Mouse (Mus musculus) forebrain, postnatal 0 days (tissue): ENCODE results near the gene Cblb. TPM values are rescaled to one million over a fixed set of nuclear protein-coding genes. Genes with fewer than 3 reads are reported as not detected.
A peak's percentile ranks its signal among the peaks of the same experiment; 100 is the strongest.

Experiments used
- ATAC-seq: fragments of 200-750 bp; cut with Nextera tagmentation; 2 replicates; pipeline ENCODE4 v1.8.0; 2017; ENCODE audit warnings: mild to moderate bottlenecking, moderate library complexity
- DNase-seq: peaks from one replicate; pipeline ENCODE4 v3.0.0-alpha.2; 2015
- H3K27ac ChIP-seq: fragments of 300-500 bp; sonication (generic); 2 replicates; pipeline ENCODE4 v1.5.1; 2014; ENCODE audit warnings: low read depth, mild to moderate bottlenecking, antibody characterized with exemption, low read length, moderate library complexity, mixed read lengths
- H3K27me3 ChIP-seq: fragments of 300-500 bp; sonication (generic); 2 replicates; pipeline ENCODE4 v1.6.1; 2014; ENCODE audit warnings: mild to moderate bottlenecking, low read length, mixed read lengths; ENCODE audit not compliant: insufficient read depth
- H3K36me3 ChIP-seq: fragments of 300-500 bp; sonication (generic); 2 replicates; pipeline ENCODE4 v1.6.1; 2014; ENCODE audit warnings: mild to moderate bottlenecking, moderate library complexity; ENCODE audit not compliant: insufficient read depth
- H3K4me1 ChIP-seq: fragments of 300-500 bp; sonication (generic); 2 replicates; pipeline ENCODE4 v1.6.1; 2014; ENCODE audit warnings: antibody characterized with exemption; ENCODE audit not compliant: insufficient read depth
- H3K4me2 ChIP-seq: fragments of 300-500 bp; sonication (generic); 2 replicates; pipeline ENCODE4 v1.6.1; 2014; ENCODE audit warnings: low read depth, mild to moderate bottlenecking, moderate library complexity
- H3K4me3 ChIP-seq: fragments of 300-500 bp; sonication (generic); 2 replicates; pipeline ENCODE4 v1.5.1; 2014; ENCODE audit warnings: low read depth, low read length, mixed read lengths
- H3K9ac ChIP-seq: fragments of 300-500 bp; sonication (generic); 2 replicates; pipeline ENCODE4 v1.6.1; 2014; ENCODE audit warnings: mild to moderate bottlenecking
- H3K9me3 ChIP-seq: fragments of 300-500 bp; sonication (generic); 2 replicates; pipeline ENCODE4 v1.6.1; 2016; ENCODE audit warnings: low read length
- CTCF ChIP-seq: sonication (generic); IDR thresholded peaks from 2 replicates; pipeline ENCODE4 v1.5.1; 2016; ENCODE audit warnings: antibody characterized with exemption, control low read depth, low read depth
- WGBS: fragments of 180-500 bp; shearing (Covaris S2); extraction: QIAGEN DNeasy Blood & Tissue Kit; methylation state at CpG from one replicate; pipeline ENCODE4 v1.1.7; 2014; 5-methylcytosine and 5-hydroxymethylcytosine counted together
- polyA plus RNA-seq: library from polyadenylated mRNA; unstranded; fragments of >200 nt; fragmentation: Nextera tagmentation; extraction: Ambion mirVana; gene quantifications from 2 replicates; pipeline ENCODE4 v1.2.1, GENCODE M21; 2015
- total RNA-seq: library from RNA; depleted of rRNA; stranded (reverse); fragments of >200 nt; gene quantifications from 2 replicates; pipeline ENCODE4 v1.2.3, GENCODE M21; 2014; rRNA removed

Cblb gene
- total RNA-seq (12.0 and 14.5 TPM in 2 replicates), polyA plus RNA-seq (6.5 TPM in 2 replicates)

GRCm38 (mm10) chr16:52031091-52031689, at the start of gene Cblb:
Gene Cblb, plus strand, starts transcription at chr16:52031225.
- peak; percentile 99 for ATAC-seq
- H3K4me1 ChIP-seq: peaks cover 15% of the 10 kb centered on the region
- peak; percentile 98 for DNase-seq
- H3K36me3 ChIP-seq: no peaks in the 10 kb centered on the region
- H3K27ac ChIP-seq: peak within 1 kb of the TSS; percentile 94
- WGBS: under 1% methylated on average over 38 of the region's 38 CpGs
- H3K9ac ChIP-seq: peak within 1 kb of the TSS; percentile 92
- H3K27me3 ChIP-seq: no peaks in the 10 kb centered on the region
- H3K4me3 ChIP-seq: peak within 1 kb of the TSS; percentile 96
- TF ChIP-seq CTCF: peak; percentile 31; the same call in 1 of the 2 replicates
- H3K9me3 ChIP-seq: no peaks in the 10 kb centered on the region
- H3K4me2 ChIP-seq: peak within 1 kb of the TSS; percentile 60

GRCm38 (mm10) chr16:51985436-51985835, 45.6 kb upstream of the Cblb start:
- H3K4me3 ChIP-seq: no peak overlapping the region
- 58% methylated on average over 8 of the region's 8 CpGs for WGBS
- H3K27ac ChIP-seq: no peak overlapping the region
- no peaks in the 10 kb centered on the region for H3K9me3 ChIP-seq
- H3K4me2 ChIP-seq: no peak overlapping the region
- ATAC-seq (no peak), DNase-seq (no peak)
- no peaks in the 10 kb centered on the region for H3K36me3 ChIP-seq
- TF ChIP-seq CTCF: no peak
- no peaks in the 10 kb centered on the region for H3K27me3 ChIP-seq
- H3K4me1 ChIP-seq: no peaks in the 10 kb centered on the region
- H3K9ac ChIP-seq: no peak overlapping the region

GRCm38 (mm10) chr16:51986207-51986606, 44.8 kb upstream of the Cblb start:
- Histone ChIP-seq H3K27ac (no peak overlapping the region), H3K27me3 (no peaks in the 10 kb centered on the region), H3K36me3 (no peaks in the 10 kb centered on the region), H3K4me2 (no peak overlapping the region), H3K9ac (no peak overlapping the region), H3K4me1 (no peaks in the 10 kb centered on the region), H3K4me3 (no peak overlapping the region), H3K9me3 (no peaks in the 10 kb centered on the region)
- TF ChIP-seq CTCF: no peak
- DNase-seq (no peak), ATAC-seq (no peak)
- WGBS: 80% methylated on average over 3 of the region's 3 CpGs

GRCm38 (mm10) chr16:51987085-51987620, 43.9 kb upstream of the Cblb start:
- Histone ChIP-seq H3K4me2 (no peak overlapping the region), H3K27me3 (no peaks in the 10 kb centered on the region)
- TF ChIP-seq CTCF: no peak

GRCm38 (mm10) chr16:51988027-51988426, 43.0 kb upstream of the Cblb start:
- no peaks in the 10 kb centered on the region for H3K4me1 ChIP-seq
- ATAC-seq (no peak), DNase-seq (no peak)
- no peaks in the 10 kb centered on the region for H3K27me3 ChIP-seq
- H3K27ac ChIP-seq: no peak overlapping the region
- H3K36me3 ChIP-seq: no peaks in the 10 kb centered on the region
- H3K9me3 ChIP-seq: no peaks in the 10 kb centered on the region
- TF ChIP-seq CTCF: no peak
- H3K9ac ChIP-seq: no peak overlapping the region
- H3K4me3 ChIP-seq: no peak overlapping the region
- no peak overlapping the region for H3K4me2 ChIP-seq

More at GRCm38 (mm10) chr16:51987085-51987620, 43.9 kb upstream of the Cblb start:
- Histone ChIP-seq H3K4me1 (no peaks in the 10 kb centered on the region), H3K9me3 (no peaks in the 10 kb centered on the region), H3K9ac (no peak overlapping the region), H3K36me3 (no peaks in the 10 kb centered on the region), H3K4me3 (no peak overlapping the region), H3K27ac (no peak overlapping the region)
- ATAC-seq (no peak), DNase-seq (no peak)
- WGBS: 82% methylated on average over 4 of the region's 4 CpGs

- TF ChIP-seq CTCF: no peak
- DNase-seq: no peak
- Histone ChIP-seq H3K4me2 (no peak overlapping the region), H3K27ac (no peak overlapping the region), H3K27me3 (no peaks in the 10 kb centered on the region), H3K4me1 (no peaks in the 10 kb centered on the region), H3K4me3 (no peak overlapping the region), H3K9me3 (no peaks in the 10 kb centered on the region), H3K9ac (no peak overlapping the region), H3K36me3 (no peaks in the 10 kb centered on the region)
- 91% methylated on average over 3 of the region's 3 CpGs for WGBS
- ATAC-seq: no peak
Measured at GRCm38 (mm10) chr16:51989259-51989658, 41.8 kb upstream of the Cblb start.

- Histone ChIP-seq H3K9me3 (no peaks in the 10 kb centered on the region), H3K4me1 (no peaks in the 10 kb centered on the region), H3K27ac (no peak overlapping the region), H3K4me3 (no peak overlapping the region), H3K4me2 (no peak overlapping the region), H3K36me3 (no peaks in the 10 kb centered on the region), H3K27me3 (no peaks in the 10 kb centered on the region), H3K9ac (no peak overlapping the region)
- 95% methylated on average over 3 of the region's 3 CpGs for WGBS
- ATAC-seq (no peak), DNase-seq (no peak)
- TF ChIP-seq CTCF: no peak
Measured at GRCm38 (mm10) chr16:52000043-52000442, 31.0 kb upstream of the Cblb start.
